Mouse (Mus musculus) hindbrain, embryonic 16.5 days (tissue): ENCODE results near the gene Arid5b. TPM values are rescaled to one million over a fixed set of nuclear protein-coding genes. Genes with fewer than 3 reads are reported as not detected.
A peak's percentile ranks its signal among the peaks of the same experiment; 100 is the strongest.

Experiments used
- ATAC-seq: fragments of 200-750 bp; cut with Nextera tagmentation; 2 replicates; pipeline ENCODE4 v1.8.0; 2017; ENCODE audit warnings: moderate TSS enrichment, moderate library complexity
- H3K27ac ChIP-seq: fragments of 300-500 bp; sonication (generic); 2 replicates; pipeline ENCODE4 v1.5.1; 2014; ENCODE audit warnings: low read depth, mild to moderate bottlenecking, control low read depth, low read length, moderate library complexity
- H3K27me3 ChIP-seq: fragments of 300-500 bp; sonication (generic); replicated peaks from 2 replicates; pipeline ENCODE4 v1.6.1; 2014; ENCODE audit warnings: low read length; ENCODE audit not compliant: control insufficient read depth, insufficient read depth
- H3K36me3 ChIP-seq: fragments of 300-500 bp; sonication (generic); 2 replicates; pipeline ENCODE4 v1.6.1; 2014; ENCODE audit warnings: mild to moderate bottlenecking, low read length, moderate library complexity, mixed read lengths; ENCODE audit not compliant: control insufficient read depth, insufficient read depth
- H3K4me1 ChIP-seq: fragments of 300-500 bp; sonication (generic); 2 replicates; pipeline ENCODE4 v1.6.1; 2014; ENCODE audit warnings: low read depth, low read length; ENCODE audit not compliant: control insufficient read depth, insufficient read depth
- H3K4me2 ChIP-seq: fragments of 300-500 bp; sonication (generic); 2 replicates; pipeline ENCODE4 v1.6.1; 2014; ENCODE audit warnings: mild to moderate bottlenecking, low read length, control low read depth, moderate library complexity
- H3K4me3 ChIP-seq: fragments of 300-500 bp; sonication (generic); 2 replicates; pipeline ENCODE4 v1.5.1; 2014; ENCODE audit warnings: mild to moderate bottlenecking, low read length, control low read depth, moderate library complexity
- H3K9ac ChIP-seq: fragments of 300-500 bp; sonication (generic); 2 replicates; pipeline ENCODE4 v1.6.1; 2014; ENCODE audit warnings: low read depth, mild to moderate bottlenecking, control low read depth, low read length, moderate library complexity
- H3K9me3 ChIP-seq: fragments of 300-500 bp; sonication (generic); 2 replicates; pipeline ENCODE4 v1.6.1; 2014; ENCODE audit warnings: mild to moderate bottlenecking, low read length, moderate library complexity; ENCODE audit not compliant: control insufficient read depth
- WGBS: fragments of 180-500 bp; shearing (Covaris S2); extraction: QIAGEN DNeasy Blood & Tissue Kit; methylation state at CpG from one replicate; pipeline ENCODE4 v1.1.7; 2014; 5-methylcytosine and 5-hydroxymethylcytosine counted together
- polyA plus RNA-seq: library from polyadenylated mRNA; unstranded; fragments of >200 nt; fragmentation: Nextera tagmentation; extraction: Ambion mirVana; gene quantifications from 2 replicates; pipeline ENCODE4 v1.2.1, GENCODE M21; 2015

Gene Arid5b
- polyA plus RNA-seq, 1 experiment from 2014 or later, result 16.6 TPM

GRCm38 (mm10) chr10:68145286-68145950 lies 133.1 kb downstream of the Arid5b start:
- Histone ChIP-seq H3K4me2 (no peak overlapping the region), H3K27ac (no peak overlapping the region), H3K27me3 (no peaks in the 10 kb centered on the region), H3K4me3 (no peak overlapping the region), H3K36me3 (no peaks in the 10 kb centered on the region), H3K9ac (no peak overlapping the region), H3K4me1 (no peaks in the 10 kb centered on the region), H3K9me3 (no peaks in the 10 kb centered on the region)
- WGBS, result 85% methylated on average over 18 of the region's 18 CpGs
- ATAC-seq, result no peak

GRCm38 (mm10) chr10:68142501-68142900 lies 136.0 kb downstream of the Arid5b start:
- Histone ChIP-seq H3K4me1 (no peaks in the 10 kb centered on the region), H3K36me3 (no peaks in the 10 kb centered on the region), H3K4me2 (no peak overlapping the region), H3K9ac (no peak overlapping the region), H3K4me3 (no peak overlapping the region), H3K9me3 (0 out of 2 replicates have a peak, but pooled peaks cover 3% of the 10 kb centered on the region), H3K27ac (no peak overlapping the region), H3K27me3 (no peaks in the 10 kb centered on the region)
- 59% methylated on average over 4 of the region's 4 CpGs for WGBS
- no peak for ATAC-seq

DNA sequence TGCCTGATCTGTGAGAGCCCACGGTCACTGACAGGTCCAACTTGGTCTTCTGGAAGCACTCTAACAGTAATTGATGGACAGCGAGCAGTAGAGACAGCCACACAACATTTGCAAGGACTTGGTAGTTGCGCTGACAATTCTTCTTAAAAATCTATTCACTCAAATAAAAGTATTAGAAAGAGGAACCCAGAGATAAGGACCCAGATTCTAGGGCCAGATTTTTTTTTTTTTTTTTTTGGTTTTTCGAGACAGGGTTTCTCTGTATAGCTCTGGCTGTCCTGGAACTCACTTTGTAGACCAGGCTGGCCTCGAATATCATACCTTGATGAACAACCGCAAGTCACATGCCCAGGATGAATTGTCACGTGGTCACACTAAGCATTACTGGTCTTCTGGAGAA lies 137.0 kb downstream of the Arid5b start:
- H3K9me3 ChIP-seq, result 0 out of 2 replicates have a peak, but pooled peaks cover 3% of the 10 kb centered on the region
- 94% methylated on average over 7 of the region's 7 CpGs for WGBS
- no peak overlapping the region for H3K4me2 ChIP-seq
- H3K4me1 ChIP-seq, result peaks cover 5% of the 10 kb centered on the region
- no peaks in the 10 kb centered on the region for H3K27me3 ChIP-seq
- H3K36me3 ChIP-seq, result no peaks in the 10 kb centered on the region
- H3K9ac ChIP-seq, result no peak overlapping the region
- ATAC-seq, result no peak
- H3K27ac ChIP-seq, result no peak overlapping the region
- no peak overlapping the region for H3K4me3 ChIP-seq

GRCm38 (mm10) chr10:68140871-68141270 lies 137.7 kb downstream of the Arid5b start:
- H3K4me2 ChIP-seq, result no peak overlapping the region
- H3K27me3 ChIP-seq, result no peaks in the 10 kb centered on the region
- no peaks in the 10 kb centered on the region for H3K36me3 ChIP-seq
- H3K9me3 ChIP-seq, result 0 out of 2 replicates have a peak, but pooled peaks cover 3% of the 10 kb centered on the region
- H3K9ac ChIP-seq, result no peak overlapping the region
- H3K4me3 ChIP-seq, result no peak overlapping the region
- H3K4me1 ChIP-seq, result peaks cover 10% of the 10 kb centered on the region
- no peak for ATAC-seq
- WGBS, result 68% methylated on average over 2 of the region's 2 CpGs
- H3K27ac ChIP-seq, result no peak overlapping the region

GRCm38 (mm10) chr10:68140306-68140705 lies 138.2 kb downstream of the Arid5b start:
- no peak overlapping the region for H3K27ac ChIP-seq
- 0 out of 2 replicates have a peak, but pooled peaks cover 3% of the 10 kb centered on the region for H3K9me3 ChIP-seq
- H3K27me3 ChIP-seq, result no peaks in the 10 kb centered on the region
- ATAC-seq, result no peak
- WGBS, result 59% methylated on average over 6 of the region's 6 CpGs
- no peak overlapping the region for H3K4me2 ChIP-seq
- no peak overlapping the region for H3K4me3 ChIP-seq
- H3K36me3 ChIP-seq, result no peaks in the 10 kb centered on the region
- H3K4me1 ChIP-seq, result peaks cover 15% of the 10 kb centered on the region
- no peak overlapping the region for H3K9ac ChIP-seq

GRCm38 (mm10) chr10:68138123-68138522 lies 140.4 kb downstream of the Arid5b start:
- Histone ChIP-seq H3K9me3 (0 out of 2 replicates have a peak, but pooled peaks cover 3% of the 10 kb centered on the region), H3K27me3 (no peaks in the 10 kb centered on the region), H3K36me3 (0 out of 2 replicates have a peak, but pooled peaks cover under 1% of the 10 kb centered on the region), H3K4me1 (peaks cover 17% of the 10 kb centered on the region), H3K27ac (no peak overlapping the region), H3K4me2 (no peak overlapping the region), H3K4me3 (no peak overlapping the region), H3K9ac (no peak overlapping the region)
- 90% methylated on average over 5 of the region's 5 CpGs for WGBS
- no peak for ATAC-seq

- Histone ChIP-seq H3K4me3 (no peak overlapping the region), H3K27me3 (no peaks in the 10 kb centered on the region), H3K4me2 (no peak overlapping the region), H3K4me1 (peaks cover 17% of the 10 kb centered on the region), H3K9me3 (0 out of 2 replicates have a peak, but pooled peaks cover 3% of the 10 kb centered on the region), H3K27ac (peak overlapping the region; percentile 65; the same call in 1 of the 2 replicates), H3K9ac (no peak overlapping the region), H3K36me3 (0 out of 2 replicates have a peak, but pooled peaks cover 4% of the 10 kb centered on the region)
- 29% methylated on average over 11 of the region's 11 CpGs for WGBS
- no peak for ATAC-seq
Measured at GRCm38 (mm10) chr10:68137151-68137833, 141.2 kb downstream of the Arid5b start.

- peak overlapping the region; percentile 41 for H3K4me3 ChIP-seq
- H3K27ac ChIP-seq, result peak overlapping the region; percentile 65
- H3K4me1 ChIP-seq, result peaks cover 17% of the 10 kb centered on the region
- H3K27me3 ChIP-seq, result no peaks in the 10 kb centered on the region
- H3K36me3 ChIP-seq, result 0 out of 2 replicates have a peak, but pooled peaks cover 4% of the 10 kb centered on the region
- WGBS, result 4% methylated on average over 18 of the region's 18 CpGs
- ATAC-seq, result peak; percentile 93
- peak overlapping the region; percentile 65 for H3K9ac ChIP-seq
- 0 out of 2 replicates have a peak, but pooled peaks cover 3% of the 10 kb centered on the region for H3K9me3 ChIP-seq
- peak overlapping the region; percentile 73 for H3K4me2 ChIP-seq
Measured at GRCm38 (mm10) chr10:68136480-68137083, 142.0 kb downstream of the Arid5b start.

DNA sequence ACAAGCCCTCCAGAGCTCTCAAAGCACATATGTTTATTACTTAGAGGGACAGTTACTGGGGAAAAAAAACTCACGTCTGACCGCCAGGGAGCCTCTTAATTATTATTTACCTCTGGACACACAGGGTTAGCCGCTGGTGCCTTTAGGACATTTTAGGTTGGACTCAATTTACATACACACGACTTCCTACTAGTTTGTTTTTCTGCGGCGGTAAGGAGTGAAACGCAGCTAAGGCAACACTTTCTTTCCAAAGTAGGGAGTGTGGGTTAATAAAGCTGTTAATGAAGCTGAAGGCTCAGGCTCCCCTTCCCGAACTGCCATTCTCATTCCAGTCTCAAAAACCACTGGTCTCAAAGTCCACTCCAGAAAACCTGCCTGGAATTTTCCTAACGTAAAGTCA lies 142.5 kb downstream of the Arid5b start:
- peaks cover 17% of the 10 kb centered on the region for H3K4me1 ChIP-seq
- WGBS, result 1% methylated on average over 9 of the region's 9 CpGs
- no peaks in the 10 kb centered on the region for H3K27me3 ChIP-seq
- H3K36me3 ChIP-seq, result 0 out of 2 replicates have a peak, but pooled peaks cover 4% of the 10 kb centered on the region
- peak; percentile 8; the same call in 1 of the 2 replicates for ATAC-seq
- H3K9me3 ChIP-seq, result 0 out of 2 replicates have a peak, but pooled peaks cover 3% of the 10 kb centered on the region
- peak overlapping the region; percentile 41 for H3K4me3 ChIP-seq
- H3K9ac ChIP-seq, result peak overlapping the region; percentile 65
- H3K27ac ChIP-seq, result peak overlapping the region; percentile 65
- H3K4me2 ChIP-seq, result peak overlapping the region; percentile 73
